Mouse (Mus musculus) thymus, postnatal 10 days (tissue): ENCODE results near the gene Rap1gap2.

Experiments used
- DNase-seq, 2 experiments: peaks; one replicate each; pipeline ENCODE4 v3.0.0; 2021; ENCODE audit warnings: low spot score in 2 of 2

Gene Rap1gap2

DNA sequence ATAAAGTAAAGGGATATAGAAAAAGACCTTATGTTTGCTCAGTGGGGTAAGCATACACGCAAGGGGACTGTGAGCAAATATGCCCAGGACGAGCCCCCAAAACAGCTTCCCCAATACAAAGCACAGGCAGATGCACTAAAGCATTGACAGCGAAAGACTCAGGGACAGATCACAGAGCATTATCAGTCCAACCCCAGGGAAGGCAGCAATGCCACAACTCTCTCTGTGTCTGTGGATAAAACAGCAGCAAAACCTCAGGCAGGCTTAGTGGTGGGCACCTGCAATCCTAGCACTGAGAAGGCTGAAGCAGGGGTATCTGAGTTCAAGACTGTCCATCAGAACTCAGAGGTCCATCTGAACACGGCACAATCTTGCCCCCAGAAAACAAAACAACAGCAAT is 73.4 kb downstream of the Rap1gap2 start:
- no peak for DNase-seq

- DNase-seq, result no peak
Observed at GRCm38 (mm10) chr11:74536140-74536842, 74.4 kb downstream of the Rap1gap2 start.

GRCm38 (mm10) chr11:74534380-74534779 is 76.3 kb downstream of the Rap1gap2 start:
- DNase-seq, result no peak

GRCm38 (mm10) chr11:74533050-74533449 is 77.7 kb downstream of the Rap1gap2 start:
- DNase-seq, result no peak

DNA sequence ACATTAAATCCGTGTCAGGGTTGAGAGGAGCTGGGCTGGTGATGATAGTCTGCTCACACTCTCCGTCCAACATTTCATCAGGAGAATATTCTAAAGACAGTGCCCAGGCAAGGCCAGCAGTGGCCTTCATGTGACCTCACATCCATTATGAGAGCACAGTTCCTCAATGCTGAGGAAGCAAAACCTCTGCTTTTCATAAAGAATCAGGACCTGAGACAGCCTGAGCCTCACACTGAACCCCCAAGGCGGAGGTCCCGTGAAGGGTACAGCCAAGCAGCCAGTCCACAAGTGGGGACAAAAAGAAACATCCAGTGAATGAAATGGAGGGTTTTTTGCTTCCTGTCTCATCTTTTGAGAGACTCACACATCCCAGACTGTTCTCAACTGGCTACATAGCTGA is 78.3 kb downstream of the Rap1gap2 start:
- DNase-seq, result no peak

DNA sequence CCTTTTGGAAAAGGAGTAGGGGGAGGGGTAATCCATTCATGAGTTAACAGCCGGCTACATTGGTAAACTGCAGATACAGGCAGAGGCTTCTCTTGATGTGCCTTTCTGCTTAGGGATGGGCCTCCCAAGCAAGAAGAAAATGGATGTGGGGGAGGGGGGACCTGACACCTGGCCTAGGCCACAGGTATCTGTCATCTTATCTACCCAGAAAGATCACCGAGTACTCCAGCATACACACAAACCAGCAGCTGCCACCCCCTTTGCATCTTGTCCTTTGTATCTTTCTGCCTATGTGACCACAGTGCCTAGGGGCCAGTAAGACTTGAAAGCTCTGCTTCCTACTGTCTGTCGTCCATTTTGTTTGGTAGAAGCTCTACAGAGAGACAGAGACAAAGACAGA is 79.0 kb downstream of the Rap1gap2 start:
- DNase-seq, result no peak

GRCm38 (mm10) chr11:74529803-74530202 is 80.9 kb downstream of the Rap1gap2 start:
- DNase-seq, result no peak

DNA sequence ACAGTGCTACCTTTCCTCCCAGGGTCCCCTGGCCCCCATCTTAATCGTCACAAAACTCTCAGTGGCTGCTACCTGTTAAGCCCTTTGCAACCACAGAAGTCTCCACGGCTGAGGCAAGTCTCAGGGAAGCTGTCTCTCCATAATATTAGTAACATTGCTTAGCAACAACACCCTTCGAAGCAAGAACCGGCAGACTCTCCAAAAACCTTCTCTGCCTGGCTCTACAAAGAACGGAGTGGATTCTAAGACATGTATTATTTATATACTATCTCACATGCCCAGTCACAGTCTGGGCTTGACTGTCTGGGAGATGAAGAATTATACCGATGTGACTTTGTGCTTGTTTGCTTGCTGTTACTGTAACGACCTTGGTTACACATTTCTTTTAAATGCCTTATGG is 83.2 kb downstream of the Rap1gap2 start:
- no peak for DNase-seq

DNA sequence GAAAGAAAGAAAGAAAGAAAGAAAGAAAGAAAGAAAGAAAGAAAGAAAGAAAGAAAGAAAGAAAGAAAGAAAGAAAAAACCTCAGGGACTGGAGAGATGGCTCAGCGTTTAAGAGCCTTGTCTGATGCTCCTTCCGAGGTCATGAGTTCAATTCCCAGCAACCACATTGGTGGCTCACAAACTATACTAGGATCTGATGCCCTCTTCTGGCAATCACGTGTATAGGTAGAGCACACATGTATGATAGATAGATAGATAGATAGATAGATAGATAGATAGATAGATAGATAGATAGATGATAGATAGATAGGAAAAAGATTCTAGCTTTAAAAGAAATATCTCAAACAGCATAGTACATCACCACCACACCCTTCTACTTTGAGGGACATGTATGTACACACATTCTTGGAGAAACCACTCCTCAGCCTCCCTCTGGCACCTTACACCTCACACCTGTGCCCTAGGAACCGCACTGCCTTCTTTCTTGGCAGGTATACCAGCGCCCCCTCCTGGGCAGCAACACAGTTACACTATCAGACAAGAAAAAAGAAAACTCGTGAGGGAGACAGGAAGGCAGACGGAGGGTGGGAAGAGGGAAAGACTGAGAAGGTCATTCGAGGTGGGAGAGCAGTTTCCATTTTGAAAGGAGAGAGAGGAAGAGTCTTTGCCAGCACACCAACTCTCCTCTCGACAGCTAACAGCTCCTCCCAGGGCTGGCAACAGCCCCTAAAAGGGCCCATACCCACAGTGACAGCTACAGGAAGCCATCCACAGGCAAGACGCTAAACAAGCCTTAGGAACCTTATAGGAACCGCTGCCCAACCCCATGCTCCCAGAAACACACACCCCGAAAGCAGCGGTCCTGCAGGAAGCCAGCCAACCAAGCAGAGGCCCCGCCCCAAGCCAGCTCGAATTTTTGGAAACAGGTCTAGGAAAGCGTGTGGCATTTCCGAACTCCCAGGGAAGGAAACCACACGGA is 84.2 kb downstream of the Rap1gap2 start:
- peak in 1 of 2 experiments; percentile 57 for DNase-seq

DNA sequence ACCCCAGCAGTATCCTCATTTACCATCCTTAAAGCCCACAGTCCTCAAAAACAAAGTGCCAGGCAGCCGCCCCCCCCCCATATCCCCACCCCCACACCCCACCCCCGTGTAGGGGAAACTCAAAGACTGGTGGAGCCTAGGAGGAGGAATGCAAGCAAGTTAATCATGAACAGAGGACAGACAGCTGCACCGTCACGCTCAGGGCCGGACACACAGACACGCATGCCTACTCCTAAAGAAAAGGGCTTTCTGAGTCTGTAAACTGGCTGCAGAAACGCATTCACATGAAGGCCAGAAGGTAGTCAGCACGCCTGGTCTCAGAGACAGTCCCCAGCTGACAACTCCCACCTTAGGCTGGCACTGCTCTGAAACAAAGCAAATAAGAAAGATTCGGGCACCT is 85.1 kb downstream of the Rap1gap2 start:
- no peak for DNase-seq

DNA sequence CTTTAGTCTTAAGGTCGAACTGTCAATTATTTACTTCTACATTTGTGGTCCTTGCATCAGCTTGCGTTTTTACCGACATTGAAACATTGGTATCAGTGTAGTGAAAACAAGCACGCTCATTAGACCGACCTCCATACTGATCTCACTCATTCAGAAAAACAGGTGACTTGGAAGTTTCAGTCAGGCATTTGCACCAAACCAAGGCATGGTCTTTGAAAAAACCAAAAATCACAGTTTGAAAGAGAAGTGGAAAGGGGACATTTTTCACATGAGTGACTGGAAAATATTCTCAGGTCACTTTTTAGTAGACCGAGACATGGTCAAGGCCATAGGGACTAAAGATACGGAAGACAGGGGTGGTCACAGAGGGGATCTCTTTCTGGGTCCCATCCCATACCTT is 85.5 kb downstream of the Rap1gap2 start:
- no peak for DNase-seq

DNA sequence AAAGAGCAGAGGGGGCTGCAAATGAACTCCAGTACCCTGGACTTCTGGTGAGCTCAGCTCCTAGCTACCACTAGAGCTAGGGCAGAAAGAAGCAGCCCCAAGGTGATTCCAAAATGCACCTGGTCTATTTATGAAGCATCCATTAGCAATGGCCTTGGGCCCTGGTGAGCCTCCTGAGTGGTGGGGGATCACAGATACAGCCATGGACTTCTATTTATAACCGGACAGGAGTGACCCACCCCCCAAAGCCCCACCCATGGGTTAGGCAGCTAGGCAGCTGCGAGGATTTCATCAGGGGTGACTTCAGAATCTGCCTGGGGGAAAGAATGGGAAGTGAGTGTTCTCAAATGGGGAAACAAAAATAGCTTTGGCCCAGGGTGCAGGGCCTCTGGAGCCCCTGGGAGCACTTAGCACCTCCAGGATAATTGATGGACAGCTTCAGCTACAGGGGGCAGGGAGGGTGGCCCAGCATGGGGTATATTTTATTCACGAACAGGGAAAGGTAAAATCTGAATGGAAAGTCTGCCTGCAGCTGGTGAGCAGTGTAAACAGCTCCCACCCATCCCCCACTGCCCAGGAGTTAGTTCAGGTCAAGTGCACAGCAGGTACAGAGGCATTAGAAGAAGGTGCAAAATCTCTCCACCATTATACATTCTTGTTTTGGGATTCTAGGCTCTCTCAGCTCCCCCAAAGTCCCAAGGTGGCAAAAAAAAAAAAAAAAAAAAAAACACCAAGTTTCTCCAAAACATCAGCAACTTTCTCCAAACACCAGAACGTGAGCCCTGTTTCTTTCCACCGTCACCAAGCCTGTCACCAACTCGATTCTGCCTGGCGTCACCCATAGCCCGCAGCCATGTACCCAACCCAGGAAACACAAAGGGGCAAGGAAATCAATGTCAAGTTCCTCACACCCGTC is 86.4 kb downstream of the Rap1gap2 start:
- DNase-seq, result no peak

DNA sequence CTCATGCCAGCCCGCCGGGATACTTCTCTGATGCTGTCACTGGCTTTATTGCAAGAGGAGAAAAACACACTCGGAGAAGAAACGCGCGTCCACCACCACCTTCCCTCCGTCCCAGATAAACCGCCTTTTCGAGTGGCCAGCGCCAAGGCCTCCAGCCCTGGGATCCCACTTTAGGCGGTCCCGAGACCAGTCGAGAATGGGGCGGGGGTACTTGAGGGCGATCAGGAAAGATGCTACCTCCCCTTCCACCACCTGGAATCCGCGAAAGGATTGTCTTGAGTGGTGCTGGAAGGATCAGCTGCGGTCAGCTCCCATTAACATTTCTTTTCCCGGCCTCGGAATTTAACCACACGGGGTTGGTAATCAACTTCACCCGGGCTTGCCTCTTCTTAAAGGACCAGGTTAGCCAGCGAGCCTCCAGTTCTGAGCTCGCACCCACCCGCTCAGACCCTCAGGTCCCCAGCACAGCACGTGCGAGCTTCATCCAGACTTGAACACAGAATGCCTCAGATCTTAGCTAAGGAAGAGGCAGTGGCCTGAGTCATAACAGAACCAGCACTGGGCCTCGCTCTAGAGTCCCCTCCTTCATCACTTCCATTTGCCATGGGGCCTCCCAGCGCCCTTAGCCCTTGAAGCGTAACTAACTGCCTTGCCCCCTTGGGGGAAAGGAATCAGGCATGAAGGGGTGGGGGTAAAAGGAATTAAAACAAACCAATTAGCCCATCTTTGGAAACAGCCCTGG is 87.3 kb downstream of the Rap1gap2 start:
- no peak for DNase-seq

GRCm38 (mm10) chr11:74522487-74523209 is 88.1 kb downstream of the Rap1gap2 start:
- peak; percentile 28 to 49 for DNase-seq

- no peak for DNase-seq
Observed at GRCm38 (mm10) chr11:74521981-74522486, 88.7 kb downstream of the Rap1gap2 start.

DNA sequence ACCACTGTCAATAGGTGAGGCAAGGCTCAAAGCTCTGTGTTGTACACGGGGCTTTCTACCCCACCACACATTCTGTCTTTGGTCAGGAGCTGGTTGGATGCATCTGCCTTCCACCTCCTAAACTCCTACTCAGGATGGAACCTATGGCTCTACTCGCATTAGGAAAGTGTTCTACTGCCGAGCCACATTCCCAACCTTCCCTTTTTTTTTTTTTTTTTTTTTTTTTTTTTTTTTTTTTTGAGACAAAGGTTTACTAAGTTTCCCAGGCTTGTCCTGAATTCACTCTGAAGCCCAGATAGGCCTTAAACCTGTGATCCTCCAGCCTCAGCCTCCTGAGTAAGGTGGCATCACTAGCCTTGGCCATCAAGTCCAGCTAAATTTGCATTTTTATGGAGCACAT is 90.5 kb downstream of the Rap1gap2 start:
- no peak for DNase-seq

GRCm38 (mm10) chr11:74516112-74516511 is 94.6 kb downstream of the Rap1gap2 start:
- DNase-seq, result no peak

- no peak for DNase-seq
Observed at GRCm38 (mm10) chr11:74515046-74515445, 95.7 kb downstream of the Rap1gap2 start.

DNA sequence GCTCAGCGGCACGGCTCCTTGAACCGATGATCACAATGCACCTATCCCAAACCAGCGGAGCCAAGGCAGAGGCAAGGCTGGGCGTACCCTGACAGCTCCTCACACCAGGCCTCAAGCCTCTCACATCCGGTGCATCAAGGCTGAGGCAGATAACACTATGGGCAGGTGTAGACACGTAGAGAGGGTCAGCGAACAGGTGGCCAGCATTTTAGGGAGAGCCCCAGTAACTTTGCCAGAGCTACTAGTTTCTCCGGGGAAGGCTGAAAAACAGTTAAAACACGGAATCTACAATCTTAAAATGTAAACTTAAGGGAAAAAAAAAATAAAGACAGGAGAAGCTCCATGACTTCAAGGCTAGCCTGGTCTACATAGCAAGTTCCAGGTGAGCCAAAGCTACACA is 98.1 kb downstream of the Rap1gap2 start:
- no peak for DNase-seq

- no peak for DNase-seq
Observed at GRCm38 (mm10) chr11:74506275-74506674, 104.4 kb downstream of the Rap1gap2 start.
